Mouse (Mus musculus): ENCODE results near the gene Zfp974.
A peak's percentile ranks its signal among the peaks of the same experiment; 100 is the strongest.
"Not testable (repeated sequence)": the region's sequence is repeated elsewhere in the genome, so short reads cannot be mapped to it uniquely, and the experiment has no call there.

Zfp974 gene

GRCm38 (mm10) chr7:27928818-27929695 lies at the start of gene Zfp974:
Zfp974 (minus strand) TSS chr7:27929460.
- DNase-seq (ENCODE audit: low spot score), result peak; percentile 55

GRCm38 (mm10) chr7:27949451-27949850 lies 20.2 kb upstream of the Zfp974 start:
- not testable (repeated sequence) for DNase-seq (ENCODE audit: low spot score)

- peak; percentile 14 for DNase-seq (ENCODE audit: low spot score)
These were observed 12.6 kb upstream of the Zfp974 start for GRCm38 (mm10) chr7:27941869-27942268.

- not testable (repeated sequence) for DNase-seq (ENCODE audit: low spot score)
These were observed 4.5 kb upstream of the Zfp974 start for GRCm38 (mm10) chr7:27933800-27934158.

- peak; percentile 32 for DNase-seq (ENCODE audit: low spot score)
These were observed 4.0 kb upstream of the Zfp974 start for GRCm38 (mm10) chr7:27933050-27933799.

GRCm38 (mm10) chr7:27927041-27927440 lies 2.2 kb downstream of the Zfp974 start:
- DNase-seq (ENCODE audit: low spot score), result not testable (repeated sequence)

- DNase-seq (ENCODE audit: low spot score), result not testable (repeated sequence)
These were observed 18.3 kb downstream of the Zfp974 start for GRCm38 (mm10) chr7:27910952-27911351.

- DNase-seq (ENCODE audit: low spot score), result no peak
These were observed 24.0 kb downstream of the Zfp974 start for GRCm38 (mm10) chr7:27905061-27905848.

- no peak for DNase-seq (ENCODE audit: low spot score)
These were observed 28.7 kb downstream of the Zfp974 start for GRCm38 (mm10) chr7:27900601-27901000.

- peak; percentile 62 for DNase-seq (ENCODE audit: low spot score)
These were observed 47.5 kb downstream of the Zfp974 start for GRCm38 (mm10) chr7:27881721-27882120.

- not testable (repeated sequence) for DNase-seq (ENCODE audit: low spot score)
These were observed 66.7 kb downstream of the Zfp974 start for GRCm38 (mm10) chr7:27862578-27862977.

GRCm38 (mm10) chr7:27860396-27861235 lies 68.6 kb downstream of the Zfp974 start:
- DNase-seq (ENCODE audit: low spot score), result peak; percentile 87

- no peak for DNase-seq (ENCODE audit: low spot score)
These were observed 69.7 kb downstream of the Zfp974 start for GRCm38 (mm10) chr7:27859301-27860251.
